Mouse (Mus musculus) T-helper 2 cell (primary cell): ENCODE measurements around the gene Mpzl1.

ENCODE experiments used
- in situ Hi-C: fragments of 300-600 bp; cut with MboI, MseI; formaldehyde crosslinking; loops from one replicate; pipeline ENCODE4 v1.15.1; 2025; ENCODE audit warnings: high pct_unique_total_duplicates

Gene Mpzl1

GRCm38 (mm10) chr1:165658602-165659001 lies 24.3 kb upstream of the Mpzl1 start:
- in situ Hi-C loops, result no loop called here

- in situ Hi-C loops, result no loop called here
Measured at GRCm38 (mm10) chr1:165655482-165655881, 21.1 kb upstream of the Mpzl1 start.

DNA sequence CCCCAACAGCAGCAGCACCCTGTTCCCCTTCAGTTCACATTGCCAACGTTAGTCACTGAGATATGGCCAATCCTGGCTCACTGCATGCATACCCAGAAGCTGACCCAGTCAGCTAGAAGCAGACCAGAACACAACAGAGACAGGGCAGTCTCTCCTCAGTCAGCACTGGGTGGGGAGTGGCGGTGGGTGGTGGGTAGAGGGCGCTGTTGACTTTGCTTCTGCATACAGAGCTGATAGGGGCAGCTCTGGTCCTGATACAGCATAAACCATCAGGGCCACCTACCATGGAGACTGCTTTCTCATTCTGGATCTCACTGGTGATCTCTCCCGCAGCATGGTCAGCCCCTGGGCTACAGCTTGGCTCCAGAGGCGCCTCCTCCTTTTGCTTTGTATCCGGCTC lies 20.7 kb upstream of the Mpzl1 start:
- in situ Hi-C loops, result no loop called here

- in situ Hi-C loops, result no loop called here
Measured at GRCm38 (mm10) chr1:165653126-165653885, 19.0 kb upstream of the Mpzl1 start.

DNA sequence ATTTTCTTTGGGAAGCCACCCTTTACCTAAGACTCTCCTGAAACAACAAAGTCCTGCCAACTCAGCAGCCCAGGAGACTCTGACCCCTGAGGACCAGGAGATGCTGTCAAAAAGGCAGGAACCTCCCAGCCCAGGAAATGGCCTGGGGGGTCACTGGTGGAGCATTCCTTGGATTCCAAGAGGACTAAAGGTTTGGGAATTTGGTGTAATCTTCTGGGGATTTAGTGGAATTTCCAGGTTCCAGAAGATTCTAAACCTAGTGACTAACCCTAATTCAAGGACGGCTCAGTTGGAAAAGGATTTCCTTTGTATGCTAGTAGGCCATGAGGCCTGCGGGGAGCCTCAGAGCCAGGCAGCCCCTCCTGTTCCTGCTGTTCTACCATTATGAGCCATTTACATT lies 18.2 kb upstream of the Mpzl1 start:
- in situ Hi-C loops, result no loop called here

- in situ Hi-C loops, result no loop called here
Measured at GRCm38 (mm10) chr1:165651158-165651557, 16.8 kb upstream of the Mpzl1 start.

GRCm38 (mm10) chr1:165645102-165645501 lies 10.8 kb upstream of the Mpzl1 start:
- in situ Hi-C loops, result no loop called here

DNA sequence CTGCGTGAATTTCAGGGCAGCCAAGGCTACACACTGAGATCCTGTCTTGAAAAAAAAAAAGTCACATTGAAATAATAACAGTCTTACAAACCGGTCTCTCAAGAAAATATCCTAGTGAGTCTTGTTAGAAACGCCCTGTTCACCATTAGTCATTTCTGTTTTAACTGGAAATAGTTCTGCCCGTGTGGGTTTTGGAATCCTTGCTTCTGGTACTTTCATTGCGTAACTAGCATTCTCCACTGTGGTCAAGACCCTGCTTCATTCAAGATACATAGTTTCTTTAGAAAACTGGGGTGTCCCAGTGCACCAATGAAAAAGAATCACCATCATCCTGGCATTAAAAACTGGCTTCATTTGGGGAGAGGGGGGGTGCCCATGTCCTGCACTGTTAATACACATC lies 9.4 kb upstream of the Mpzl1 start:
- in situ Hi-C loops, result no loop called here

- in situ Hi-C loops, result no loop called here
Measured at GRCm38 (mm10) chr1:165642780-165643311, 8.5 kb upstream of the Mpzl1 start.

DNA sequence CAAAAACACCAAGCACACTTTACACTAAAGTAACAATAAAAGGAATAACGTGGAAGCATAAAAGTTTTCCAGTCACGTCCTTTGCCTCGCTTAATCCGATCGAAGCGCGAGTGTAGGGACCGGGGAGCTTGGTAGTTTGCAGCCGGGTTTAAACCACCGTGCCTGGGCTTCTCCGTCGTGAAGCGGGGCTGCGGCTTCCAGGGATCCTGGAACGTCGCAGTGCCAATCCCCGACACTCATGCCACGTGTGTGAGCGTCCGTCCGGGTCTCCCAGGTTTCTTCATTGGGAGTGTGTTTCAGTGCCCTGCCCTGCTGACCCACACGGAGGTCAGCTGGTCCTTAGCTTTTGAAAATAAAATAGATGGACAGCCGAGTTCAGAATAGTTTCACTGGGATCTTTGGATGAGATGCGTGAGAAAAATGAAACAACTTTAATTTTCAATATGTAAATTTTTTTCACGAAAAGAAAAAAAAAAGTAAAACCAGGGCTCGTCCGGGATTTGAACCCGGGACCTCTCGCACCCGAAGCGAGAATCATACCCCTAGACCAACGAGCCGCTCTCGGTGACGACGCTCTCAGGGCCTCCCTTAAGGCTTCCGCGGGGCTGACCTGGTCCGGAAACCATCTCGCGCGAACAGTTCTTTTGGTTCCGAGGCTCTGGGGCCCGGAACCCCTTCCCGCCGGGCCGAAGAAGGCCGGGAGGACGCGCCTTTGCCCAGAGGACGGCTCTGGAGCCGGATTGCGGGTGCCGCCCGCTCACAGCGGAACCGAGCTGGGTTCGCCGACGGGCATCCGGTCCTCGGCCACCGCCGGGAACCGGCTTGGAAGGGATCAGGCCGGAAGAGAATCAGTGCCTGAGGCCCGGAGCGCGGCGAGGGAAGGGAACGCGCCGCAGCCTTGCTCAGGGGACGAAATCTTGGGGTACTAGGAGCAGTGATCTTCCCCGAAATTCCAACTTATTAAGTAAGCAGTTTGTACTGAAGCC lies 7.7 kb upstream of the Mpzl1 start:
- in situ Hi-C loops, result no loop called here

DNA sequence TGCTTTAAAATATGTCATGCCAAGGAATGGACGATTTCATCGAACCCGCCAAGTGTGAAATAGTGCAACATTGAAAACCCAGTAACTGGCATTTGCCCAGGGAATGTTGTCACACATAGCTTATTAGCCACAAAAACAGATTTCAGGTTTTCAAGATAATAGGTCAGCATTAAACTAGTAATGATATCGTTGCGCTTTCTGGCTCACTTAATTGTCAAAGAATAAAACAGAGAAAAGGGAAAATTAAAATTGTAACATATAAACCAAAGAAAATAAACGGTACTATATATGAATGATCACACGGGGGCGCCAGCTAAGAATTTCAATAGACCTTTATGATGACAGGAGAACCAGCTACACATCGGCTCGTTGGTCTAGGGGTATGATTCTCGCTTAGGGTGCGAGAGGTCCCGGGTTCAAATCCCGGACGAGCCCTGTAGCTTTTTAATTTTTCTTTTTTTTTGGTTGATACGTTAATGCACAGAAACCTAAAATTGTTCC lies 7.0 kb upstream of the Mpzl1 start:
- in situ Hi-C loops, result no loop called here

- in situ Hi-C loops, result no loop called here
Measured at GRCm38 (mm10) chr1:165636289-165636688, 2.0 kb upstream of the Mpzl1 start.

GRCm38 (mm10) chr1:165635055-165635897 lies 938 bp upstream of the Mpzl1 start:
- in situ Hi-C loops, result no loop called here

DNA sequence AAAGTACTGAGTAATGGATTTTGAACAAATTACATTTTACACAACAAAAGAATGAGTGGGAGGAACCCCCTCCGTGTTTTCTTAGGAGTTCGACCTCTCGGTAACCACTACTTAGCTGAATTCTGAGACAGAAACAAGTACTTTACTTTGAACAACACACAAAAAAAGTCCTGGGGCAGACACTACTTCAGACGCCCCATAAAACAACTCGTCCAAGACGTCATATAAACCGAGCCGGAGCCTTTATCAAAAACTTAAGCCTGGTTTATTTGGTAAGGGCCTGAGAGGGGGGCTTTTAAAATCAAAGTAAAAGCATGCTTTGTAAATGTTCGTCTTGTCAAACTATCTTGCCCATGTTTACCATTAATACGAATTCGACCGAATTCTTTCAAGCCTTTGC lies 993 bp downstream of the Mpzl1 start:
- in situ Hi-C loops, result no loop called here

DNA sequence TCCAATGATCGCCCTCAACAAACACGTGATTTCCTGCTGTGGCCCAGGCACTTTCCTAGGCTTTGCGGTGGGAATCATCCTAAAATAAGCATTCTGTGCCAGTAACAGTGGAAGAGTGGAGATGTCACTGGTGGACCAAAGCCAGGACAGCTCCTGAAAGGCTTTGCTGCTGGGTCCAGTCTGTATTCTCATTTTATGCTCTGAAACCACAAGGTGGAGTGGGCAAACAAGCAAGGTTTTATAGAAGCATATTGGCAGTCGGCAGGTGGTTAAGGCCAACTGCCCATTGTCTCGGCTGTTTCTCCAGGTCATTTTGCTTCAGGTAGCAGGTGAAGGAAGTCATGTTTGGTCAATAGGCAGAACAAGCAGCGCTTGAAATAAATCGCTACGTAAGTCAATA lies 3.2 kb downstream of the Mpzl1 start:
- in situ Hi-C loops, result no loop called here

DNA sequence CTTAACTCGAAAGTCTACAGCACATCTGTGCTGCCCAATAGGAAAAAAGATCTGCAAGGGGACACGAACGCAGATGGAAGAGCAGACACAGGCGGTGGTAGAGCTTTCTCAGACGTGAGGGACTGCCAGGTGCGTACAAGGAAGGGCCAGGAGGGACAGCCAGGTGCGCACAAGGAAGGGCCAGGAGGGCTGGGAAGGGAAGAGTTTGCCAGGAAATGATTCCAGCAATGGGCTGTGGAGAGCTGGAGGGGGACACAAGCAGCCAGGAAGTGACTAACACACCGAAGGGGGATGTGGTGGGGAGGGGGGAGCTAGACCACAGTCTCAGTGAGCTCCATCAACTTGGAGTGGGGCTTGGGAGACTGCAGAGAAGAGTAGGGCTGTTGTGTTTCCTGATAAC lies 4.4 kb downstream of the Mpzl1 start:
- in situ Hi-C loops, result no loop called here

DNA sequence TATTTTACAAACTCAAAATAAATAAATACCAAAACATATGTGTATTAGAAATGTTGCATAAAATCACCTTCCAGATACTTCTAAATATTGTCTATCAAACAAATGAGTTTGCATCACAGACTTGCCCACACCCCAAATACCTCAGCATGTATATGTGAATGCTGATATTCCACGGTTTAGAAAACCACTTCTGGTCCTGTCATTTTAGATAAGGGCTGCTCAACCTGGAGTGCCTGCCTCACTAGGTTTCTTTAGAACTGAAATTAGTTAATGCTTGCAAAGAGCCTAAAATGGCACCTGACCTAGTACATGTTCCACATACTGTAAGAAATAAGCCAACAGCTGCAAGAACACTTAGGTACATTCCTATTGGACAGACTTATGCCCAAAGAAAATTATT lies 5.7 kb downstream of the Mpzl1 start:
- in situ Hi-C loops, result no loop called here

GRCm38 (mm10) chr1:165625896-165626295 lies 8.4 kb downstream of the Mpzl1 start:
- in situ Hi-C loops, result no loop called here

- in situ Hi-C loops, result no loop called here
Measured at GRCm38 (mm10) chr1:165625058-165625457, 9.3 kb downstream of the Mpzl1 start.

- in situ Hi-C loops, result no loop called here
Measured at GRCm38 (mm10) chr1:165618201-165618624, 16.1 kb downstream of the Mpzl1 start.

GRCm38 (mm10) chr1:165617166-165617891 lies 17.0 kb downstream of the Mpzl1 start:
- in situ Hi-C loops, result no loop called here
